Mouse (Mus musculus) erythroblast, adult 5-6 weeks (primary cell): Measurements from ENCODE around the gene Tas2r125. TPM values are rescaled to one million over a fixed set of nuclear protein-coding genes. Genes with fewer than 3 reads are reported as not detected.
"Not testable (repeated sequence)": the region's sequence is repeated elsewhere in the genome, so short reads cannot be mapped to it uniquely, and the experiment has no call there.

Source experiments
- ATAC-seq: replicated peaks from 2 replicates; pipeline ENCODE4 v1.8.0; 2016; ENCODE audit warnings: moderate number of reproducible peaks, mild to moderate bottlenecking, moderate TSS enrichment, inconsistent platforms; ENCODE audit not compliant: poor library complexity, low FRiP score, severe bottlenecking
- total RNA-seq, 2 experiments: library from RNA; stranded (forward) in 1 of 2; stranded (reverse) in 1 of 2; fragments of 150-400 nt in 1 of 2; fragments of 200-764, 138-1000 nt in 1 of 2; gene quantifications; 2 replicates each; pipeline versions ENCODE4 v1.2.3 to v1.2.4; 2015 to 2017; ENCODE audit warnings: low replicate concordance in 2 of 2

Gene Tas2r125
- total RNA-seq (2015; ENCODE audit: low replicate concordance) = not detected in 2 replicates
- not detected in 2 replicates for total RNA-seq (2017; ENCODE audit: low replicate concordance)

- no peak for ATAC-seq
Measured at GRCm38 (mm10) chr6:132909351-132909750, at the start of gene Tas2r125. TSS of gene Tas2r125 (plus strand) at chr6:132909651.

GRCm38 (mm10) chr6:132867708-132868107 is 41.7 kb upstream of the Tas2r125 start, which contains the start of gene Tas2r110:
TSS of gene Tas2r110 (plus strand) at chr6:132868008.
- ATAC-seq = no peak

- no peak for ATAC-seq
Measured at GRCm38 (mm10) chr6:132892711-132893110, 16.7 kb upstream of the Tas2r125 start, which contains the start of gene Tas2r113. TSS of gene Tas2r113 (plus strand) at chr6:132893011.

- not testable (repeated sequence) for ATAC-seq
Measured at GRCm38 (mm10) chr6:132941376-132941775, 31.9 kb downstream of the Tas2r125 start.

- ATAC-seq = no peak
Measured at GRCm38 (mm10) chr6:132950802-132951201, 41.4 kb downstream of the Tas2r125 start, which contains the start of gene Tas2r129. TSS of gene Tas2r129 (plus strand) at chr6:132951102.

GRCm38 (mm10) chr6:132957819-132958218 is 48.4 kb downstream of the Tas2r125 start, which contains the start of gene Tas2r131:
TSS of gene Tas2r131 (minus strand) at chr6:132957919.
- no peak for ATAC-seq

Other genes with a start within 250 kb of the Tas2r125 start
- gene Tas2r121, start 208.6 kb upstream of the Tas2r125 start, total RNA-seq (2015; ENCODE audit: low replicate concordance) = not detected in 2 replicates
- not detected in 2 replicates for gene Tas2r121, start 208.6 kb upstream of the Tas2r125 start, total RNA-seq (2017; ENCODE audit: low replicate concordance)
- gene Tas2r122, start 197.7 kb upstream of the Tas2r125 start, total RNA-seq (2015; ENCODE audit: low replicate concordance) = not detected in 2 replicates
- not detected in 2 replicates for gene Tas2r122, start 197.7 kb upstream of the Tas2r125 start, total RNA-seq (2017; ENCODE audit: low replicate concordance)
- not detected in 2 replicates for gene Tas2r115, start 171.6 kb upstream of the Tas2r125 start, total RNA-seq (2015; ENCODE audit: low replicate concordance)
- not detected in 2 replicates for gene Tas2r115, start 171.6 kb upstream of the Tas2r125 start, total RNA-seq (2017; ENCODE audit: low replicate concordance)
- not detected in 2 replicates for gene Tas2r124, start 154.9 kb upstream of the Tas2r125 start, total RNA-seq (2015; ENCODE audit: low replicate concordance)
- gene Tas2r124, start 154.9 kb upstream of the Tas2r125 start, total RNA-seq (2017; ENCODE audit: low replicate concordance) = not detected in 2 replicates
- gene Tas2r102, start 147.5 kb upstream of the Tas2r125 start, total RNA-seq (2015; ENCODE audit: low replicate concordance) = not detected in 2 replicates
- not detected in 2 replicates for gene Tas2r102, start 147.5 kb upstream of the Tas2r125 start, total RNA-seq (2017; ENCODE audit: low replicate concordance)
- gene Tas2r136, start 131.5 kb upstream of the Tas2r125 start, total RNA-seq (2015; ENCODE audit: low replicate concordance) = not detected in 2 replicates
- not detected in 2 replicates for gene Tas2r136, start 131.5 kb upstream of the Tas2r125 start, total RNA-seq (2017; ENCODE audit: low replicate concordance)
- gene Tas2r117, start 106.8 kb upstream of the Tas2r125 start, total RNA-seq (2015; ENCODE audit: low replicate concordance) = not detected in 2 replicates
- not detected in 2 replicates for gene Tas2r117, start 106.8 kb upstream of the Tas2r125 start, total RNA-seq (2017; ENCODE audit: low replicate concordance)
- not detected in 2 replicates for gene Tas2r123, start 62.5 kb upstream of the Tas2r125 start, total RNA-seq (2015; ENCODE audit: low replicate concordance)
- gene Tas2r123, start 62.5 kb upstream of the Tas2r125 start, total RNA-seq (2017; ENCODE audit: low replicate concordance) = not detected in 2 replicates
- gene Tas2r116, start 54.2 kb upstream of the Tas2r125 start, total RNA-seq (2015; ENCODE audit: low replicate concordance) = not detected in 2 replicates
- not detected in 2 replicates for gene Tas2r116, start 54.2 kb upstream of the Tas2r125 start, total RNA-seq (2017; ENCODE audit: low replicate concordance)
- gene Tas2r110, start 41.6 kb upstream of the Tas2r125 start, total RNA-seq (2015; ENCODE audit: low replicate concordance) = not detected in 2 replicates
- gene Tas2r110, start 41.6 kb upstream of the Tas2r125 start, total RNA-seq (2017; ENCODE audit: low replicate concordance) = not detected in 2 replicates
- gene Tas2r113, start 16.6 kb upstream of the Tas2r125 start, total RNA-seq (2015; ENCODE audit: low replicate concordance) = not detected in 2 replicates
- gene Tas2r113, start 16.6 kb upstream of the Tas2r125 start, total RNA-seq (2017; ENCODE audit: low replicate concordance) = not detected in 2 replicates
- not detected in 2 replicates for gene Tas2r129, start 41.5 kb downstream of the Tas2r125 start, total RNA-seq (2015; ENCODE audit: low replicate concordance)
- not detected in 2 replicates for gene Tas2r129, start 41.5 kb downstream of the Tas2r125 start, total RNA-seq (2017; ENCODE audit: low replicate concordance)
- gene Tas2r131, start 48.3 kb downstream of the Tas2r125 start, total RNA-seq (2015; ENCODE audit: low replicate concordance) = not detected in 2 replicates
- not detected in 2 replicates for gene Tas2r131, start 48.3 kb downstream of the Tas2r125 start, total RNA-seq (2017; ENCODE audit: low replicate concordance)
- gene Tas2r109, start 71.3 kb downstream of the Tas2r125 start, total RNA-seq (2015; ENCODE audit: low replicate concordance) = not detected in 2 replicates
- not detected in 2 replicates for gene Tas2r109, start 71.3 kb downstream of the Tas2r125 start, total RNA-seq (2017; ENCODE audit: low replicate concordance)
- gene Tas2r103, start 127.5 kb downstream of the Tas2r125 start, total RNA-seq (2015; ENCODE audit: low replicate concordance) = not detected in 2 replicates
- gene Tas2r103, start 127.5 kb downstream of the Tas2r125 start, total RNA-seq (2017; ENCODE audit: low replicate concordance) = not detected in 2 replicates
- not detected in 2 replicates for gene Tas2r140, start 146.2 kb downstream of the Tas2r125 start, total RNA-seq (2015; ENCODE audit: low replicate concordance)
- not detected in 2 replicates for gene Tas2r140, start 146.2 kb downstream of the Tas2r125 start, total RNA-seq (2017; ENCODE audit: low replicate concordance)
- 5.0 and 13.3 TPM in 2 replicates for gene Smim10l1, start 195.3 kb downstream of the Tas2r125 start, total RNA-seq (2015; ENCODE audit: low replicate concordance)
- gene Smim10l1, start 195.3 kb downstream of the Tas2r125 start, total RNA-seq (2017; ENCODE audit: low replicate concordance) = 10.9 and 18.4 TPM in 2 replicates